Mouse (Mus musculus) stomach, postnatal 0 days (tissue): Measurements from ENCODE around the gene Ndufa4l2.

Experiments used
- CTCF ChIP-seq: IDR thresholded peaks from 2 replicates; pipeline ENCODE4 v1.5.1; 2016; ENCODE audit warnings: antibody characterized with exemption, low read depth, mild to moderate bottlenecking, moderate library complexity
- EP300 ChIP-seq: optimal IDR thresholded peaks from 2 replicates; pipeline ENCODE3; 2016; ENCODE audit warnings: antibody characterized with exemption

GRCm38 (mm10) chr10:127490160-127491127 is 24.3 kb upstream of the Ndufa4l2 start:
- TF ChIP-seq CTCF: no peak
- TF ChIP-seq EP300: no peak
